7 mouse cellular contexts compared by ENCODE assay signal in the genomic region with DNA sequence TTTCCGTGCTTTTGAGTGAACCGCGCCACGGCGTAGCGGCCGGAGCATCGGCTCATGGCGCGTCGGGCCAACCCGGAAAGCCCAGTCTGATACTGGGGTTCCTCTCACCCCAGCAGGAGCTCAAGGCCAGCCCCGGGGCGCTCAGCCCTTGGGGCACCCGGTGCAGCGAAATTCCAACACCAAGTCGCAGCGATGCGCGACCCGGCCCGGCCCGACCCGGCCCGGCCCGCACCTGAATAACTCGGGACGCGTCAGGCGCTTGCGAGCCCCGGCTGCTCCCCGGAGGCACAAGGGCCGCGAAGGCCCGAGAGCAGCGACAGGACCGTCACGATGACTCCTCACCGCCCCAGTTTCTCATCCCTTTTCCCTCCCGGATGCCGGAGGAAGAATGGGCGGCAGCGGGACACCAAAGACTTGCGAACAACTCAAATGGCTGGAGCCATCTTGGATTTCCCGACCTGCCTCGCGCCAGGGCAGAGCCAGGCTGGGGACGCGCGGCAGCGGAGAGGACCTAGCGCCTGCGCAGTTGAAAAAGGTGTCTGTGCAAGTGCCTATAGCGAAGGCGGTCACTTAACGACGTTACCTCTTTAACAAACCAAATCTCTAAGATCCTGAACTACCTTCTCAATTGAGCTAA. TPM values are rescaled to one million over a fixed set of nuclear protein-coding genes. Genes with fewer than 3 reads are reported as not detected.
DNase-seq lines count a peak whose midpoint lies in the region; ATAC-seq lines count a peak whose summit lies in the region.

A gene (minus strand): TSS at position 471 of the 637 bp plus-strand sequence.

- H3K4me1 ChIP-seq in intestine, embryonic 16.5 days (ENCODE audit: control insufficient read depth, insufficient read depth, low read length): peaks cover 7% of the 10 kb centered on the region
- H3K4me1 ChIP-seq in midbrain, embryonic 11.5 days (ENCODE audit: control insufficient read depth, insufficient read depth, low read length): peaks cover 9% of the 10 kb centered on the region

- peak within 1 kb of the TSS; percentile 95 for H3K4me3 ChIP-seq in intestine, embryonic 16.5 days (ENCODE audit: low read length)
- peak within 1 kb of the TSS; percentile 97 for H3K4me3 ChIP-seq in midbrain, embryonic 11.5 days (ENCODE audit: low read depth, low read length)

- peak; percentile 99 for ATAC-seq in intestine, embryonic 16.5 days
- peak; percentile 98 for ATAC-seq in midbrain, embryonic 11.5 days (ENCODE audit: low FRiP score)

- peaks cover 3% of the 10 kb centered on the region; the same call in 1 of the 2 replicates for H3K36me3 ChIP-seq in intestine, embryonic 16.5 days (ENCODE audit: control insufficient read depth, insufficient read depth, low read length)
- peaks cover 3% of the 10 kb centered on the region for H3K36me3 ChIP-seq in midbrain, embryonic 11.5 days (ENCODE audit: control insufficient read depth, insufficient read depth, low read length)

- intact Hi-C loops in left cerebral cortex, postnatal 36 days (cut with DNase I): loop anchor here (2.0 to 10.0 kb wide), 2 partner anchors 132 to 258 kb away; a partner anchor contains a TSS

- DNase-seq in adrenal gland, adult 2 months: peak; percentile 93
- peak; percentile 88 for DNase-seq in embryo, embryonic 11.5 days (ENCODE audit: low read depth, low spot score)
- DNase-seq in gastrocnemius, postnatal 4 days (ENCODE audit: low spot score in 2 of 2): peak; percentile 80 to 89
- DNase-seq in left cerebral cortex, postnatal 36 days (ENCODE audit: low spot score in 2 of 2): peak; percentile 91
- DNase-seq in midbrain, embryonic 11.5 days (ENCODE audit: low spot score, missing footprints): peak; percentile 98
- DNase-seq in skeletal muscle tissue, adult 2 months (ENCODE audit: low read depth, low spot score): peak; percentile 88

- peak within 1 kb of the TSS; percentile 81 for H3K27ac ChIP-seq in intestine, embryonic 16.5 days (ENCODE audit: low read length)
- peak within 1 kb of the TSS; percentile 67 for H3K27ac ChIP-seq in midbrain, embryonic 11.5 days (ENCODE audit: low read depth, low read length)

- H3K4me2 ChIP-seq in intestine, embryonic 16.5 days (ENCODE audit: low read depth, low read length): peak within 1 kb of the TSS; percentile 67
- peak within 1 kb of the TSS; percentile 62 for H3K4me2 ChIP-seq in midbrain, embryonic 11.5 days

- whole genome bisulfite sequencing in intestine, embryonic 16.5 days: under 1% methylated on average over 58 of the region's 58 CpGs
- 0% methylated on average over 58 of the region's 58 CpGs for WGBS in midbrain, embryonic 11.5 days

- no peaks in the 10 kb centered on the region for H3K27me3 ChIP-seq in intestine, embryonic 16.5 days (replicated peaks; ENCODE audit: control insufficient read depth, insufficient read depth, low read length)
- H3K27me3 ChIP-seq in midbrain, embryonic 11.5 days (ENCODE audit: control insufficient read depth, insufficient read depth, low read length): no peaks in the 10 kb centered on the region

- peak within 1 kb of the TSS; percentile 98 for H3K9ac ChIP-seq in intestine, embryonic 16.5 days (ENCODE audit: low read depth, low read length)
- peak within 1 kb of the TSS; percentile 99 for H3K9ac ChIP-seq in midbrain, embryonic 11.5 days (ENCODE audit: low read length)

- H3K9me3 ChIP-seq in intestine, embryonic 16.5 days (ENCODE audit: control insufficient read depth, low read length): no peaks in the 10 kb centered on the region
- no peaks in the 10 kb centered on the region for H3K9me3 ChIP-seq in midbrain, embryonic 11.5 days (ENCODE audit: control insufficient read depth, low read length)

RNA-seq across cellular contexts. Expression of the gene that starts here (rescaled TPM):
- total RNA-seq in adrenal gland, adult 2 months (2021): 10 to 100 TPM; 60.9 to 89.3 TPM
- 27.2 and 34.4 TPM in 2 replicates for polyA plus RNA-seq in adrenal gland, adult 2 months (2012; rRNA removed)
- 10 to 100 TPM; 66.8 to 74.1 TPM for total RNA-seq in gastrocnemius, postnatal 4 days (2021)
- polyA plus RNA-seq in intestine, embryonic 16.5 days (2015; fragmentation: Nextera tagmentation; extraction: Ambion mirVana): 39.8 and 41.7 TPM in 2 replicates
- 10 to 100 TPM; 52.6 to 75.4 TPM for total RNA-seq in left cerebral cortex, postnatal 36 days (2021)
- polyA plus RNA-seq in midbrain, embryonic 11.5 days (2014; fragmentation: Nextera tagmentation; extraction: Ambion mirVana): 86.5 and 100 TPM in 2 replicates

Comparison
In these comparisons a context has a peak if more than half of its experiments do, and no peak if none do; other contexts are left out.
1. Peak in every context shown above with its lines: DNase-seq, ATAC-seq, H3K4me3 ChIP-seq and H3K27ac ChIP-seq.